Mouse (Mus musculus) CH12.LX (cell line): ENCODE data around the gene Zfp385c. TPM values are rescaled to one million over a fixed set of nuclear protein-coding genes. Genes with fewer than 3 reads are reported as not detected.

Source experiments
- DNase-seq: peaks from one replicate; pipeline ENCODE4 v3.0.0-alpha.2; 2013; ENCODE audit errors: extremely low read depth
- H3K27ac ChIP-seq: 2 replicates; pipeline ENCODE4 v1.5.1; 2012; ENCODE audit warnings: low read depth, mild to moderate bottlenecking, control low read depth, moderate library complexity; ENCODE audit not compliant: insufficient read depth
- H3K27me3 ChIP-seq: replicated peaks from 2 replicates; pipeline ENCODE3; 2012; ENCODE audit warnings: inconsistent platforms
- H3K36me3 ChIP-seq, 2 experiments: replicated peaks in 1 of 2; 2 replicates each; pipeline versions ENCODE3 to v1.6.1; 2012; ENCODE audit warnings: inconsistent platforms in 1 of 2, low read length in 1 of 2, mild to moderate bottlenecking in 1 of 2, mixed read lengths in 1 of 2, moderate library complexity in 1 of 2; ENCODE audit not compliant: control insufficient read depth in 1 of 2, insufficient read depth in 1 of 2
- H3K4me1 ChIP-seq, 2 experiments: 2 replicates each; pipeline ENCODE4 v1.6.1; 2012; ENCODE audit warnings: inconsistent platforms in 1 of 2, moderate library complexity in 1 of 2; ENCODE audit not compliant: insufficient read depth in 2 of 2, control insufficient read depth in 1 of 2
- H3K4me2 ChIP-seq: 2 replicates; pipeline ENCODE4 v1.6.1; 2012; ENCODE audit warnings: low read depth, mild to moderate bottlenecking, control low read depth; ENCODE audit not compliant: poor library complexity, insufficient read depth, severe bottlenecking
- H3K4me3 ChIP-seq, 3 experiments: fragments of 150-350 bp in 1 of 3; sonication (generic) in 1 of 3; replicated peaks in 1 of 3; 2 replicates each; pipeline versions ENCODE3 to v1.5.1; 2011 to 2012; ENCODE audit warnings: low read depth in 2 of 3, low read length in 2 of 3, mild to moderate bottlenecking in 2 of 3, moderate library complexity in 2 of 3, control low read depth in 1 of 3, improper control_type of control experiment in 1 of 3, inconsistent platforms in 1 of 3, mixed read lengths in 1 of 3; ENCODE audit not compliant: poor library complexity in 1 of 3
- H3K79me2 ChIP-seq: replicated peaks from 2 replicates; pipeline ENCODE4 v1.6.1; 2012; ENCODE audit warnings: mild to moderate bottlenecking, moderate library complexity; ENCODE audit not compliant: control insufficient read depth, poor library complexity, insufficient read depth, severe bottlenecking; ENCODE audit errors: extremely low read depth
- H3K9ac ChIP-seq: 2 replicates; pipeline ENCODE4 v1.6.1; 2012; ENCODE audit warnings: low read depth, mild to moderate bottlenecking, control low read depth, moderate library complexity; ENCODE audit not compliant: insufficient read depth
- H3K9me3 ChIP-seq: replicated peaks from 2 replicates; pipeline ENCODE3; 2012; ENCODE audit warnings: low read length, inconsistent platforms, mixed read lengths
- BHLHE40 ChIP-seq: IDR thresholded peaks from 2 replicates; pipeline ENCODE4 v1.6.1; 2011; ENCODE audit warnings: mild to moderate bottlenecking, low read depth, low read length, improper control_type of control experiment
- CHD1 ChIP-seq: IDR thresholded peaks from 2 replicates; pipeline ENCODE4 v1.6.1; 2012; ENCODE audit warnings: low read depth, low read length, improper control_type of control experiment, inconsistent platforms
- CHD2 ChIP-seq: IDR thresholded peaks from 2 replicates; pipeline ENCODE4 v1.6.1; 2011; ENCODE audit warnings: low read length, improper control_type of control experiment
- CTCF ChIP-seq, 2 experiments: IDR thresholded peaks in 1 of 2; conservative IDR thresholded peaks in 1 of 2; 2 replicates each; pipeline ENCODE4 v1.5.1; 2011 to 2012; ENCODE audit warnings: low read depth in 2 of 2, low read length in 2 of 2, improper control_type of control experiment in 1 of 2, inconsistent platforms in 1 of 2, mild to moderate bottlenecking in 1 of 2, moderate library complexity in 1 of 2
- E2F4 ChIP-seq: IDR thresholded peaks from 2 replicates; pipeline ENCODE4 v1.6.1; 2011; ENCODE audit warnings: low read depth, low read length, improper control_type of control experiment; ENCODE audit not compliant: insufficient replicate concordance
- GABPA ChIP-seq: IDR thresholded peaks from 2 replicates; pipeline ENCODE4 v1.6.1; 2012; ENCODE audit warnings: low read depth, low read length, improper control_type of control experiment, inconsistent platforms; ENCODE audit not compliant: insufficient replicate concordance
- IRF4 ChIP-seq: IDR thresholded peaks from 2 replicates; pipeline ENCODE4 v1.6.1; 2014; ENCODE audit warnings: low read depth, mild to moderate bottlenecking, inconsistent platforms, low read length, improper control_type of control experiment
- JUN ChIP-seq: IDR thresholded peaks from 2 replicates; pipeline ENCODE4 v1.6.1; 2011; ENCODE audit warnings: low read depth, mild to moderate bottlenecking, low read length, improper control_type of control experiment, moderate library complexity; ENCODE audit not compliant: insufficient read depth
- MAX ChIP-seq: IDR thresholded peaks from 2 replicates; pipeline ENCODE4 v1.6.1; 2011; ENCODE audit warnings: low read length, improper control_type of control experiment
- MEF2A ChIP-seq: IDR thresholded peaks from 2 replicates; pipeline ENCODE4 v1.6.1; 2014; ENCODE audit warnings: low read depth, mild to moderate bottlenecking, inconsistent platforms, low read length, improper control_type of control experiment, borderline replicate concordance
- MXI1 ChIP-seq: IDR thresholded peaks from 2 replicates; pipeline ENCODE4 v1.6.1; 2011; ENCODE audit warnings: mild to moderate bottlenecking, low read depth, low read length, improper control_type of control experiment
- MYC ChIP-seq: IDR thresholded peaks from 2 replicates; pipeline ENCODE4 v1.6.1; 2011; ENCODE audit warnings: low read depth, mild to moderate bottlenecking, improper control_type of control experiment, low read length
- NELFE ChIP-seq: IDR thresholded peaks from 2 replicates; pipeline ENCODE4 v1.6.1; 2011; ENCODE audit warnings: low read depth, low read length, improper control_type of control experiment
- NRF1 ChIP-seq: IDR thresholded peaks from 2 replicates; pipeline ENCODE4 v1.6.1; 2014; ENCODE audit warnings: low read depth, mild to moderate bottlenecking, inconsistent platforms, low read length, improper control_type of control experiment, moderate library complexity
- POLR2A ChIP-seq: IDR thresholded peaks from 2 replicates; pipeline ENCODE4 v1.6.1; 2011; ENCODE audit warnings: low read depth, mild to moderate bottlenecking, improper control_type of control experiment, low read length
- RAD21 ChIP-seq: IDR thresholded peaks from 2 replicates; pipeline ENCODE4 v1.6.1; 2011; ENCODE audit warnings: low read depth, mild to moderate bottlenecking, low read length, improper control_type of control experiment, moderate library complexity
- SIN3A ChIP-seq: IDR thresholded peaks from 2 replicates; pipeline ENCODE4 v1.6.1; 2012; ENCODE audit warnings: low read length, improper control_type of control experiment, inconsistent platforms
- TBP ChIP-seq: conservative IDR thresholded peaks from 2 replicates; pipeline ENCODE4 v1.6.1; 2011; ENCODE audit warnings: low read depth, low read length, improper control_type of control experiment
- TCF12 ChIP-seq: IDR thresholded peaks from 2 replicates; pipeline ENCODE4 v1.6.1; 2014; ENCODE audit warnings: low read depth, mild to moderate bottlenecking, inconsistent platforms, low read length, improper control_type of control experiment
- USF1 ChIP-seq: IDR thresholded peaks from 2 replicates; pipeline ENCODE4 v1.6.1; 2014; ENCODE audit warnings: low read depth, mild to moderate bottlenecking, inconsistent platforms, low read length, improper control_type of control experiment
- ZKSCAN1 ChIP-seq: IDR thresholded peaks from 2 replicates; pipeline ENCODE4 v1.6.1; 2012; ENCODE audit warnings: low read depth, inconsistent platforms, low read length, improper control_type of control experiment, borderline replicate concordance
- ZNF384 ChIP-seq: IDR thresholded peaks from 2 replicates; pipeline ENCODE4 v1.6.1; 2012; ENCODE audit warnings: low read depth, low read length, improper control_type of control experiment, inconsistent platforms
- dilution Hi-C: fragments of 300-500 bp; cut with MboI; formaldehyde crosslinking; loops from 2 replicates; pipeline ENCODE4 v1.14.3; 2020; ENCODE audit warnings: low sequenced_read_pairs; ENCODE audit not compliant: extremely low pct_unique_long_range_greater_than_20kb, extremely low pct_ligation_motif_present
- in situ Hi-C: fragments of 300-500 bp; cut with MboI; formaldehyde crosslinking; loops from 3 replicates; pipeline ENCODE4 v1.14.3; 2019; ENCODE audit warnings: low sequenced_read_pairs, low pct_ligation_motif_present, low pct_unique_long_range_greater_than_20kb, mixed read lengths
- polyA plus RNA-seq: library from polyadenylated mRNA; unstranded; fragments of >175 nt; gene quantifications from 2 replicates; pipeline ENCODE4 v1.2.1, GENCODE M21; 2012; ENCODE audit warnings: low read depth; ENCODE audit not compliant: insufficient read length
- total RNA-seq, 2 experiments: library from RNA; depleted of rRNA; stranded (reverse); fragments of 300-350 nt in 1 of 2; fragments of >200 nt in 1 of 2; gene quantifications; 2 replicates each; pipeline ENCODE4 v1.2.3; 2012 to 2014

Zfp385c gene
- total and polyA plus RNA-seq, 3 experiments, result 0.08 to 0.14 TPM; not detected in 1

GRCm38 (mm10) chr11:100714534-100714915, 22.3 kb upstream of the Zfp385c start (continued):
- TF ChIP-seq MXI1, result no peak
- TF ChIP-seq CHD1, result no peak
- peak; percentile 85 for TF ChIP-seq RAD21
- no peak for TF ChIP-seq NELFE
- TF ChIP-seq ZNF384, result no peak; the same call in 1 of the 2 replicates
- TF ChIP-seq IRF4, result no peak
- TF ChIP-seq GABPA, result no peak
- no peak for TF ChIP-seq USF1
- no peak for TF ChIP-seq MAX
- TF ChIP-seq BHLHE40, result no peak
- TF ChIP-seq CHD2, result no peak
- TF ChIP-seq TCF12, result 0 out of 2 replicates have a peak, but pooled peaks have one; percentile 25
- TF ChIP-seq TBP, result no peak
- TF ChIP-seq E2F4, result no peak
- TF ChIP-seq CTCF (conservative IDR thresholded peaks at IDR 0.05 in 1 of 2, IDR thresholded peaks at IDR 0.05 in 1 of 2; ENCODE audit: low read depth in 2 of 2, low read length in 2 of 2), result peak; percentile 77 to 92
- TF ChIP-seq SIN3A, result peak; percentile 62; the same call in 1 of the 2 replicates

- DNase-seq, result no peak
- H3K27ac ChIP-seq, result no peak within 1 kb of the TSS
- H3K79me2 ChIP-seq, result peaks cover 4% of the 10 kb centered on the region; the same call in 1 of the 2 replicates
- TF ChIP-seq MEF2A (no peak), ZKSCAN1 (no peak), MXI1 (no peak), MYC (no peak), JUN (no peak), TCF12 (no peak), NRF1 (no peak), SIN3A (no peak), BHLHE40 (no peak), IRF4 (no peak), TBP (no peak), POLR2A (no peak), NELFE (no peak)
- in situ Hi-C loops (no loop called here), dilution Hi-C loops (no loop called here)
- peaks cover 60 to 82% of the 10 kb centered on the region in 2 experiments for H3K36me3 ChIP-seq
- no peaks in the 10 kb centered on the region for H3K9me3 ChIP-seq
- no peak within 1 kb of the TSS for H3K4me3 ChIP-seq
- H3K9ac ChIP-seq, result peak within 1 kb of the TSS; percentile 97; the same call in 1 of the 2 replicates
- no peaks in the 10 kb centered on the region for H3K27me3 ChIP-seq
- no peak within 1 kb of the TSS for H3K4me2 ChIP-seq
- peaks cover 9 to 20% of the 10 kb centered on the region in 2 experiments for H3K4me1 ChIP-seq
Measured at GRCm38 (mm10) chr11:100713735-100714533, 21.7 kb upstream of the Zfp385c start, which contains the start of gene Hspb9. Hspb9 (plus strand) TSS chr11:100713850.
